Mouse (Mus musculus): ENCODE measurements around the gene Trem2. TPM values are rescaled to one million over a fixed set of nuclear protein-coding genes. Genes with fewer than 3 reads are reported as not detected.

The Trem2 gene
- polyA plus RNA-seq, 1 experiment: 11.7 TPM

GRCm38 (mm10) chr17:48385786-48386461 is 39.7 kb downstream of the Trem2 start:
- TF ChIP-seq POLR2A (IDR thresholded peaks at IDR 0.05; ENCODE audit: control insufficient read depth, extremely low read depth, insufficient read depth, low read length, poor library complexity) (no peak), CTCF (IDR thresholded peaks at IDR 0.05; ENCODE audit: borderline replicate concordance, control insufficient read depth, extremely low read depth, insufficient read depth, low read length, poor library complexity) (no peak)
- Histone ChIP-seq H3K36me3 (ENCODE audit: control insufficient read depth, insufficient read depth, low read length) (peaks cover 45% of the 10 kb centered on the region), H3K27ac (ENCODE audit: control insufficient read depth, insufficient read depth, low read length) (no peak overlapping the region), H3K4me3 (ENCODE audit: control insufficient read depth, insufficient read depth, low read length) (no peak overlapping the region), H3K4me1 (replicated peaks; ENCODE audit: control insufficient read depth, insufficient read depth, low read length) (no peaks in the 10 kb centered on the region), H3K27me3 (ENCODE audit: control insufficient read depth, insufficient read depth, low read length) (no peaks in the 10 kb centered on the region)
- no peak for DNase-seq
- WGBS: 34% methylated on average over 2 of the region's 2 CpGs

- Histone ChIP-seq H3K27me3 (ENCODE audit: control insufficient read depth, insufficient read depth, low read length) (no peaks in the 10 kb centered on the region), H3K4me3 (ENCODE audit: control insufficient read depth, insufficient read depth, low read length) (no peak overlapping the region), H3K36me3 (ENCODE audit: control insufficient read depth, insufficient read depth, low read length) (peaks cover 72% of the 10 kb centered on the region), H3K4me1 (replicated peaks; ENCODE audit: control insufficient read depth, insufficient read depth, low read length) (no peaks in the 10 kb centered on the region), H3K27ac (ENCODE audit: control insufficient read depth, insufficient read depth, low read length) (no peak overlapping the region)
- WGBS: 94% methylated on average over 2 of the region's 2 CpGs
- DNase-seq: no peak
- TF ChIP-seq POLR2A (IDR thresholded peaks at IDR 0.05; ENCODE audit: control insufficient read depth, extremely low read depth, insufficient read depth, low read length, poor library complexity) (no peak), CTCF (IDR thresholded peaks at IDR 0.05; ENCODE audit: borderline replicate concordance, control insufficient read depth, extremely low read depth, insufficient read depth, low read length, poor library complexity) (no peak)
Measured at GRCm38 (mm10) chr17:48388666-48389065, 42.5 kb downstream of the Trem2 start.

- no peaks in the 10 kb centered on the region for H3K27me3 ChIP-seq (ENCODE audit: control insufficient read depth, insufficient read depth, low read length)
Measured at GRCm38 (mm10) chr17:48389442-48389841, 43.2 kb downstream of the Trem2 start.

GRCm38 (mm10) chr17:48391446-48391845 is 45.2 kb downstream of the Trem2 start:
- no peak overlapping the region for H3K4me3 ChIP-seq (ENCODE audit: control insufficient read depth, insufficient read depth, low read length)
- H3K36me3 ChIP-seq (ENCODE audit: control insufficient read depth, insufficient read depth, low read length): peaks cover 97% of the 10 kb centered on the region
- 96% methylated on average over 5 of the region's 5 CpGs for WGBS
- DNase-seq: no peak
- no peaks in the 10 kb centered on the region for H3K4me1 ChIP-seq (replicated peaks; ENCODE audit: control insufficient read depth, insufficient read depth, low read length)
- no peak for TF ChIP-seq CTCF (IDR thresholded peaks at IDR 0.05; ENCODE audit: borderline replicate concordance, control insufficient read depth, extremely low read depth, insufficient read depth, low read length, poor library complexity)
- no peak for TF ChIP-seq POLR2A (IDR thresholded peaks at IDR 0.05; ENCODE audit: control insufficient read depth, extremely low read depth, insufficient read depth, low read length, poor library complexity)
- no peak overlapping the region for H3K27ac ChIP-seq (ENCODE audit: control insufficient read depth, insufficient read depth, low read length)
- H3K27me3 ChIP-seq (ENCODE audit: control insufficient read depth, insufficient read depth, low read length): no peaks in the 10 kb centered on the region

More at GRCm38 (mm10) chr17:48389442-48389841, 43.2 kb downstream of the Trem2 start:
- no peak for TF ChIP-seq POLR2A (IDR thresholded peaks at IDR 0.05; ENCODE audit: control insufficient read depth, extremely low read depth, insufficient read depth, low read length, poor library complexity)
- no peak for TF ChIP-seq CTCF (IDR thresholded peaks at IDR 0.05; ENCODE audit: borderline replicate concordance, control insufficient read depth, extremely low read depth, insufficient read depth, low read length, poor library complexity)
- peaks cover 80% of the 10 kb centered on the region for H3K36me3 ChIP-seq (ENCODE audit: control insufficient read depth, insufficient read depth, low read length)
- H3K4me3 ChIP-seq (ENCODE audit: control insufficient read depth, insufficient read depth, low read length): no peak overlapping the region
- no peak for DNase-seq
- 95% methylated on average over 5 of the region's 5 CpGs for WGBS
- no peak overlapping the region for H3K27ac ChIP-seq (ENCODE audit: control insufficient read depth, insufficient read depth, low read length)
- no peaks in the 10 kb centered on the region for H3K4me1 ChIP-seq (replicated peaks; ENCODE audit: control insufficient read depth, insufficient read depth, low read length)

GRCm38 (mm10) chr17:48392616-48393015 is 46.4 kb downstream of the Trem2 start:
- no peak for DNase-seq
- WGBS: 98% methylated on average over 3 of the region's 3 CpGs
- H3K27ac ChIP-seq (ENCODE audit: control insufficient read depth, insufficient read depth, low read length): no peak overlapping the region
- H3K4me1 ChIP-seq (replicated peaks; ENCODE audit: control insufficient read depth, insufficient read depth, low read length): no peaks in the 10 kb centered on the region
- H3K4me3 ChIP-seq (ENCODE audit: control insufficient read depth, insufficient read depth, low read length): no peak overlapping the region
- H3K27me3 ChIP-seq (ENCODE audit: control insufficient read depth, insufficient read depth, low read length): no peaks in the 10 kb centered on the region
- peaks cover 92% of the 10 kb centered on the region for H3K36me3 ChIP-seq (ENCODE audit: control insufficient read depth, insufficient read depth, low read length)
- TF ChIP-seq CTCF (IDR thresholded peaks at IDR 0.05; ENCODE audit: borderline replicate concordance, control insufficient read depth, extremely low read depth, insufficient read depth, low read length, poor library complexity): no peak
- TF ChIP-seq POLR2A (IDR thresholded peaks at IDR 0.05; ENCODE audit: control insufficient read depth, extremely low read depth, insufficient read depth, low read length, poor library complexity): no peak

GRCm38 (mm10) chr17:48401710-48402109 is 55.5 kb downstream of the Trem2 start:
- Histone ChIP-seq H3K27me3 (ENCODE audit: control insufficient read depth, insufficient read depth, low read length) (no peaks in the 10 kb centered on the region), H3K4me3 (ENCODE audit: control insufficient read depth, insufficient read depth, low read length) (no peak overlapping the region), H3K4me1 (replicated peaks; ENCODE audit: control insufficient read depth, insufficient read depth, low read length) (peaks cover 4% of the 10 kb centered on the region), H3K36me3 (ENCODE audit: control insufficient read depth, insufficient read depth, low read length) (peaks cover 34% of the 10 kb centered on the region), H3K27ac (ENCODE audit: control insufficient read depth, insufficient read depth, low read length) (no peak overlapping the region)
- 93% methylated on average over 4 of the region's 4 CpGs for WGBS
- DNase-seq: no peak
- no peak for TF ChIP-seq POLR2A (IDR thresholded peaks at IDR 0.05; ENCODE audit: control insufficient read depth, extremely low read depth, insufficient read depth, low read length, poor library complexity)
- no peak for TF ChIP-seq CTCF (IDR thresholded peaks at IDR 0.05; ENCODE audit: borderline replicate concordance, control insufficient read depth, extremely low read depth, insufficient read depth, low read length, poor library complexity)

Data from thymus, adult 2 months (tissue).